Mouse (Mus musculus) activated CD4-positive, CD25-positive, alpha-beta regulatory T cell, adult 9 weeks (primary cell): ENCODE results near the gene Gm9767. TPM values are rescaled to one million over a fixed set of nuclear protein-coding genes. Genes with fewer than 3 reads are reported as not detected.

Source experiments
- polyA plus RNA-seq: library from polyadenylated mRNA; unstranded; fragments of 100-300 nt; shearing (Covaris generic); gene quantifications from one replicate; pipeline ENCODE4 v1.2.1, GENCODE M21; 2017

The Gm9767 gene
- not detected for polyA plus RNA-seq

GRCm38 (mm10) chr10:26077671-26078481 lies at the start of gene Gm9767:
Gene Gm9767 (plus strand): TSS chr10:26078255.

GRCm38 (mm10) chr10:26078521-26079142 lies 577 bp downstream of the Gm9767 start, which contains the start of gene Tmem200a:
Gene Tmem200a (minus strand): TSS chr10:26079052.

Other genes with a start within 250 kb of the Gm9767 start
- not detected for gene Tmem200a, start 797 bp downstream of the Gm9767 start, polyA plus RNA-seq
- gene Samd3, start 151.5 kb downstream of the Gm9767 start, polyA plus RNA-seq, result 3.5 TPM